Mouse (Mus musculus): ENCODE data around the gene Pgm5. TPM values are rescaled to one million over a fixed set of nuclear protein-coding genes. Genes with fewer than 3 reads are reported as not detected.
A peak's percentile ranks its signal among the peaks of the same experiment; 100 is the strongest.

Gene Pgm5
- total RNA-seq, 2 experiments from 2014 or later = 4.4 to 5.7 TPM

DNA sequence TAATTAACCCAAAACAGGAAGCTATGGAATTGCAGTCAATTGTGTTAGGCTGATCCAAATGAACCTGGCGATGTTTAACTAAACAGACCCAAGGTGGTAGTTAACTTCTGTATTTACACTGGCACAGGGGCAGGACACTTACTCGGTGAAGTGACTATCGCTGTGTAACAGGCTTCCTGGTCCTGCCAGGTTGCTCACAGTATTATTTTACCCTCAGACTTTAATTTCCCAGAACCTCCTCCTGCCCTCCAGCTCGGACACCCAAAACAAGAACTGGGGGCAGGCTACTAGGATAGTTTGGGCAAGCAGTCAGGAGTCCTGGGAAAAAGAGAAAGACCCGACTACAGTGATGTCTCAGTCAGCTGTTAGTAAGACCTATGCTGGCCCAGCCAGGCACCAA is 68.8 kb downstream of the Pgm5 start:
- intact Hi-C loops (cut with DNase I) = no loop called here
- no peak for DNase-seq (ENCODE audit: low spot score in 2 of 2)

DNA sequence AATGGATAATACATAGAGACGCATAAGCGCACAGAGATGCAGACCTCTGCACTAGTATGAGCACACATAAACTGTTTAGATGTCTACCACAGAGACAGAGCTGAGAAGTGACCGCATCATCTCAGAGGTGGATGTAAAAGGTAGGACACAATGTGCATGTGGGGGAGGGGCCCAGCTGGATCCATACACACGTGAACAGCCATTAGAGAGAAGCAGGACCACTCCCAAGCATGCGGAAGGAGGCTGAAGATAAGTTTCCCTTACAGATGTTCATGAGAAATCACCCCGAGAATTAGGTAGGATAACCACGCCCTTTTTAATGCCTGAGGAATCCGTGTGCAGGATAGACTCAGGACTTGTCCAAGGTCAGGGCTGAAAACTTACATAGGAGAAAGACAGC is 75.8 kb downstream of the Pgm5 start:
- intact Hi-C loops (cut with DNase I) = no loop called here
- DNase-seq (ENCODE audit: low spot score in 2 of 2) = no peak

DNA sequence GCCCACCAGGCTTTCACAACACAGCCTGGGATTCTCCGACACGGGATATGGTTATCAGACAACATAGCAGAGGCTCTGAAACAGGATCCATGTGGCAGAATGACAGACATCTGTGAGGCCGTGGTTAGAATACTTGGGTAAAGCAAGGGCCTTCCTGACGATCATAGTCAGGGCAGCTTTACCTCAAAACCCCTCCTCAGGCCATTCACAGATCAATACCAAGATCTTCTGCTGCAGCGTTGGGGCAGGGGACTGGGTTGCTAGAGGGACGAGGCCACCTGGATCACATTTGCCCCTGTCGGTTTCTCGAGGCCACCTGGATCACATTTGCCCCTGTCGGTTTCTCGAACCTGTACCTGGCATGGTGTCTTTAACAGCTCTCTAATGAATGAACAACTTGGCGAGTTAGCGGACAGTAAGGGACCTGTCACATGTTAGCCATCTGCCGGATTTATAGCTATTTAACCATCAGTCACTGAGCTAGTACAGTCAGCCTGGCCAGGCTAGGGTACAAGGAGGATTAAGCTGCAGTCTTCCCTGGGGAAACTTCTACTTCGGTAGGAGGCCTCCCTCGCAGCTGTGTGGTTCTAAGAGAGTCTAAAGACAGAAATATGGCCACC is 76.5 kb downstream of the Pgm5 start:
- DNase-seq (ENCODE audit: low spot score in 2 of 2) = no peak
- intact Hi-C loops (cut with DNase I) = no loop called here

- DNase-seq (ENCODE audit: low spot score in 2 of 2) = no peak
- intact Hi-C loops (cut with DNase I) = no loop called here
These were observed 77.9 kb downstream of the Pgm5 start for GRCm38 (mm10) chr19:24783736-24784135.

- DNase-seq (ENCODE audit: low spot score in 2 of 2) = no peak
- intact Hi-C loops (cut with DNase I) = no loop called here
These were observed 81.7 kb downstream of the Pgm5 start for GRCm38 (mm10) chr19:24779996-24780395.

DNA sequence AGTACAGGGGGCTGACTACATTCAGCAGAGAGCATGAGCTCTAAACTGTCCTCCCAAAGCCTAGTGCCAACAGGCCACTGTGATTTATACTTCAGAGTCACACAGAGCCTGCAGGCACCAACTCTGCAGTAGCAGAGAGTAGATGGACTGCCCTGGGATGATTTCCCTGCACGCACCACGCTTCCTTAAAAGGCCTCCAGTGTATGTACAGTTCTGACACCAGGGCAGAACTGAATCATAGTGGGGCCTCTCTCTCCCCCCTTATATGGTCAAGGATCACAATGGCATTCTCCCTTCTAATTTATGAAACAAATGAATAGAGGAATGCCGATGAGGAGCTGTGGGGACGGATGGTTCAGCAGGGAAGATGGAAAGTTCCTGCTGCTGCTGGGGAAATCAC is 91.3 kb downstream of the Pgm5 start:
- DNase-seq (ENCODE audit: low spot score in 2 of 2) = no peak
- intact Hi-C loops (cut with DNase I) = no loop called here

- DNase-seq (ENCODE audit: low spot score in 2 of 2) = no peak
- intact Hi-C loops (cut with DNase I) = no loop called here
These were observed 94.3 kb downstream of the Pgm5 start for GRCm38 (mm10) chr19:24767401-24767800.

- intact Hi-C loops (cut with DNase I) = no loop called here
- no peak for DNase-seq (ENCODE audit: low spot score in 2 of 2)
These were observed 99.0 kb downstream of the Pgm5 start for GRCm38 (mm10) chr19:24762473-24763149.

DNA sequence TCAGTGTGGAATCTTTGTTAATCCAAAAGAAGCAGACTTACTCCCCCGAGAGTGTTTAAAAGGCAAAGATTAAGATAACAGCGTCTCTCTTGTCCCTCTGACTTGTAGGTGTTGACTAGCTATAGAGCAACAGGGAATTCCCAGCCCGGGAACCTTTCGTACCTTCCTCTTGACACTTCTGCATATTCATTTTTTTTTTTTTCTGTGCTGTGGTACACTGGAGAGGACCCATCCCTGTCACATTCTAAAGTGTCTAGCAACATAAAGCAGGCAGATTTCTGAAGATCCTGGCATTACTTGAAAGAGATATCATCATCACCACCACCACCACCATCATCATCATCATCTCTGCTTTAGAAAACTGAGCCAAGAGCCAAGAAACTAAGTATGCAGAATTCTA is 105.0 kb downstream of the Pgm5 start:
- intact Hi-C loops (cut with DNase I) = no loop called here

DNA sequence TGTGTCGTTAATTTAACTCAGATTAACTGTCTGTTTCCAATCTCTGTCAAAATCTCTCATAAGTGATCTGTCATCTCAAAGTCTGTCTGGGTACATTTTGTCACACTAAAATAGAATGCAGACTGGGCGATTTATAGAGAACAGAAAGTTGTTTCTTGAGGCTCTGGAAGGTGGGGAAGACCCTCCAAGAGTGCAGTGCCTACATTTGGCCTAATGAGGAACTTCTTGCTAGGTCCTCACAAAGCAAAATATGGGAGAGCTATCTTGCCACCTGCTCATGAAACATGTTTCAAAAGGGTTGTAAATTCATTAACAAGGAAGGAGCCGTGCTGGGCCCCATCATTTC is 107.2 kb downstream of the Pgm5 start:
- intact Hi-C loops (cut with DNase I) = no loop called here
- no peak for DNase-seq (ENCODE audit: low spot score in 2 of 2)

More for the DNA sequence above, 105.0 kb downstream of the Pgm5 start:
- no peak for DNase-seq (ENCODE audit: low spot score in 2 of 2)

- peak in 1 of 2 experiments; percentile 69 for DNase-seq (ENCODE audit: low spot score in 2 of 2)
- intact Hi-C loops (cut with DNase I) = no loop called here
These were observed 107.8 kb downstream of the Pgm5 start for GRCm38 (mm10) chr19:24753617-24754439.

GRCm38 (mm10) chr19:24752873-24753538 is 108.6 kb downstream of the Pgm5 start:
- intact Hi-C loops (cut with DNase I) = no loop called here
- DNase-seq (ENCODE audit: low spot score in 2 of 2) = no peak

- intact Hi-C loops (cut with DNase I) = no loop called here
- DNase-seq (ENCODE audit: low spot score in 2 of 2) = no peak
These were observed 115.3 kb downstream of the Pgm5 start for GRCm38 (mm10) chr19:24746266-24746875.

- DNase-seq (ENCODE audit: low spot score in 2 of 2) = no peak
- intact Hi-C loops (cut with DNase I) = no loop called here
These were observed 119.0 kb downstream of the Pgm5 start for GRCm38 (mm10) chr19:24742606-24743005.

DNA sequence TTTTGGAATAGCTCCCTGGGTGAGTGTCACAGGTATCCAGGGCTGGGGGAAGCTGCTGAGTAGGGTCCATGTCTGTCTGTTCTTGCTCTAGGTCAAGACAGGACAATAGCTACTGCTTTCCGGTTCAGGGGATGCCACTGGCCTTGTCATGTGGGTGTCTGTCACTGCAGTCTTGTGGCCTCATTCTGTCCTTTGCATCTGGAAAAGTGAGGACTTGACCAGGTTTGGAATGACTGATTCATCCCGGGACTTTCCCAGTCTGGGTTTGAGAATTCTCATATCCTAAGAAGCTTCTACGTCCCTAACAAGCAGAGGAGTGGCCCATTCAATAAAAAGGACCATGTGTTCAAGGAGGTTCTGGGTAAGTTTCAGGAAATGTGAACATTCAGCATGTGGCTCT is 122.9 kb downstream of the Pgm5 start:
- DNase-seq (ENCODE audit: low spot score in 2 of 2) = no peak
- intact Hi-C loops (cut with DNase I) = no loop called here

DNA sequence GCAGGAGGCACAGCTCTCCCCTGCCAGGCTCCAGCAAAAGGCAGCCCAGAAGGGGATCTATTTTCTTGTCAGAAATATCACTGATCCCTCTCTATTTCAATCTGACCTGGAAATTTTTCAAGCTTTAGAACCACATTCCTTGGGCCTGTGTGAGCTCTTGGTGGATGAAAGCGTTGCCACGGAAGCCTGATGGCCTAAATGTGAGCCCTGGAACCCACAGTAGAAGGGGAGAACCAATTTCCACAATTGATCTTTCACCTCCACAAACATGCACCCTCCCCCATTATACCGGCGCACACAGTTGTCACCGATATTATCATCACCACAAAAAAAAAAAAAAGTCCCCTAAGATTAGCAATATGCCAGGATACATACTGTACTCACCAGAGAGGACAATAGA is 123.6 kb downstream of the Pgm5 start:
- intact Hi-C loops (cut with DNase I) = no loop called here
- DNase-seq (ENCODE audit: low spot score in 2 of 2) = no peak

DNA sequence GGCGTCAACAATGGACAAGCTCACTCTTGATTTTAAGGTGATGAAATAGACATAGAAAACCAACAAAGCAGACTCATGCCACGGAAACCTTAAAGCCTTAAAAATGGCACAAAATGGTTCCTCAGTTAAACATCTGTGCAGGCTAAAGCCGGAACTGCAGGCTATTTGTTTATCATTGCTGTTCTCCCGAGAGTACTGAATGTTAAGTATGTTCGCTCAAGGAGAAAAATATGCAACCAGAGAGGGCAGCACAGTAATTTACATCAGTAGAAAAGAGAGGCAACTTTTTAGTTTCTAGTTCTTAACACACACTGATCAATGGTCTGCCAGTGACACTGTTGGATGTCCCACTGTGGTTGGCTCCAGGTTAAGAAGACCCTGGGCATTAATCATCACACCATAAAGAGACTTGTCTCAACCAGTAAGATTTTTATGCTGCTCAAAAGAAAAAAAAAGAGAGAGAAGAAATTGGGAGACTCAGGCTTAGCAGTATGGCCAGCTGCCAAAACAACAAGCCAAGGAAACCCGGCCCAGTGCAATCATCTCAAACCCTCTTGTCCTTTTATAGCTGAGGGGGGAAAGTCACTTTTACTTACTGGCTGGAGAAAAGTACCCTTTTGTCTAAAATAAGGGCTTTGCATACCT is 126.0 kb downstream of the Pgm5 start:
- intact Hi-C loops (cut with DNase I) = no loop called here
- no peak for DNase-seq (ENCODE audit: low spot score in 2 of 2)

- no peak for DNase-seq (ENCODE audit: low spot score in 2 of 2)
- intact Hi-C loops (cut with DNase I) = no loop called here
These were observed 131.0 kb downstream of the Pgm5 start for GRCm38 (mm10) chr19:24730661-24731060.

DNA sequence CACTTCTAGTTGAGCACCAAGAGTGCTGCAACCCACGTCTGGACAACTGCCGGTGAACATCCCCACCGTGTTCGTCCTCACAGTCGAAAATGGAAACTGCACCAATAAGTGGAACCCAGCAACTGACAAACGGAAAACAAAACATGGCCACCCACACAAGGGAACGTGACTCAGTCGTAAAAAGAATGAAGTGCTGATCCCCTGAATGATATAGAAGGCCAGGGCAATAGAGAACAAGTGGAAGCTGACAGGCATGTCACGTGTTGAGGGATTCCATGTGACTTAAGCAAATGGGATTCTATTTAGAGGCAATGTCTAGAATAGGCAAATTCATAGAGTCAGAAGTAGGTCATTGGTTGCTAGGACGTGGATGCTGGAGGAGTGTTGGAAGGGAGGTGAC is 137.3 kb downstream of the Pgm5 start:
- intact Hi-C loops (cut with DNase I) = no loop called here
- DNase-seq (ENCODE audit: low spot score in 2 of 2) = peak in 1 of 2 experiments; percentile 59
